Mouse (Mus musculus): ENCODE results near the gene Myl4. TPM values are rescaled to one million over a fixed set of nuclear protein-coding genes. Genes with fewer than 3 reads are reported as not detected.

Myl4 gene
- polyA plus RNA-seq, 1 experiment from 2014 or later, result not detected

- Histone ChIP-seq H3K36me3 (ENCODE audit: inconsistent target) (no peaks in the 10 kb centered on the region), H3K79me2 (ENCODE audit: inconsistent target) (no peaks in the 10 kb centered on the region), H3K4me3 (ENCODE audit: inconsistent target) (no peak overlapping the region), H3K27ac (no peak overlapping the region)
- WGBS (ENCODE audit: missing documents), result 87% methylated on average over 6 of the region's 6 CpGs
These were observed 29.6 kb downstream of the Myl4 start for GRCm38 (mm10) chr11:104580091-104580490.

- H3K36me3 ChIP-seq (ENCODE audit: inconsistent target), result no peaks in the 10 kb centered on the region
- H3K4me3 ChIP-seq (ENCODE audit: inconsistent target), result no peak overlapping the region
- 97% methylated on average over 2 of the region's 5 CpGs for WGBS (ENCODE audit: missing documents)
- no peaks in the 10 kb centered on the region for H3K79me2 ChIP-seq (ENCODE audit: inconsistent target)
- H3K27ac ChIP-seq, result no peak overlapping the region
These were observed 30.1 kb downstream of the Myl4 start for GRCm38 (mm10) chr11:104580606-104581005.

DNA sequence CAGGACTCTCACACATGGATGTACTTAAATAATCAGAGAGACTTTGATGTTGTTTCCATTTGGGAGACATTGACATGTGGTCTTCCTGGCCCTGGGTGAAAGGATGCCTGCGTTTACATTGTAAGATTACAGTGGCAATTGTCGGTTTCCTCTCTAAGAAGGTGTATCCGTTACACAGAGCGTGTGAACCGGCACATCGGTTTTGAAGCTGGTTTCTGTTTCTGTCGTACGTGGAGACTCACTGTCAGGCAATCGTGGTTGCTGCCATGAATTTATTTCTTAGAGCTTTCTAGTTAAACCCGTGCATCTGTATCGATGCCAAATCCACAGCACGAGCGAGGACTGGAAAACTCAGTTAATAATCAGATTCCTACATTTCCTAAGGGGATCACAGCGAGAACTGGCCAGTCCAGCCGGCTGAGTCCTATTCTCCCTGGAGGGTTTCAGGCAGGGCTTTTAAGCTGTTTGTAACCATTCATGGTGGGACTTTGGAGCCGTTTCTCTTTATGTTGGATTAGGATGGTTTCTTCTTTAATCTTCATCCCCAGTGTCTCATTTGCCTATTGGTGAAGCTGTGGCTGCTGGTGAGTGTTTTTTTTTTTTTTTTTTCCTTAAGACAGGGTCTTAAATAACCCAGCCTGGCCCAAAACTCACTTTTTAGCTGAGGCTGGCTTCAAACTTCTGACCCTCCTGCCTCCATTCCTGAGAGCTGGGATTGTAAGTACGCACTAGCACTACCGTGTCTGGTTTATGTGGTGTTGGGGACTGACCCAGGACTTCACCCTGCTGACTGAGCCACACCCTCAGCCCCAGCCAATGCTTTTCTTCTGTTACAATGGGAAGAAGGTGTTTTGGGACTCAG lies 31.2 kb downstream of the Myl4 start:
- no peak overlapping the region for H3K27ac ChIP-seq
- H3K4me3 ChIP-seq (ENCODE audit: inconsistent target), result no peak overlapping the region; the same call in 1 of the 2 replicates
- no peaks in the 10 kb centered on the region for H3K79me2 ChIP-seq (ENCODE audit: inconsistent target)
- H3K36me3 ChIP-seq (ENCODE audit: inconsistent target), result no peaks in the 10 kb centered on the region
- WGBS (ENCODE audit: missing documents), result 13% methylated on average over 18 of the region's 18 CpGs

DNA sequence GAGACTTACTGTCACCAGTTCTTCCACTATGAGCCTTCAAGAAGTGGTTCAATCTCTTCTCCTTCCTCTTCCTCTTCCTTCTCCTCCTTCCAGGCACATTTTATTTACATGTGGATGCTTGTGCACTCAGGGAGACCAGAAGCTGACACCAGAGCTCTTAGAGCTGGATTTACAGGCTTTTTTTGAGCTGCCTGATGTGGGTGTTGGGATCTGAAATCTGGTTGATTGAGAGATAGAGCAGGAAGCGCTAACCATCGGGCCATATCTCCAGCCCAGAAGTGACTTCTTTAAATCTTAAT lies 31.8 kb downstream of the Myl4 start:
- no peaks in the 10 kb centered on the region for H3K36me3 ChIP-seq (ENCODE audit: inconsistent target)
- H3K4me3 ChIP-seq (ENCODE audit: inconsistent target), result no peak overlapping the region
- H3K79me2 ChIP-seq (ENCODE audit: inconsistent target), result no peaks in the 10 kb centered on the region
- no peak overlapping the region for H3K27ac ChIP-seq
- WGBS (ENCODE audit: missing documents), result 17% methylated on average over 2 of the region's 2 CpGs

GRCm38 (mm10) chr11:104582630-104583364 lies 32.3 kb downstream of the Myl4 start:
- H3K4me3 ChIP-seq (ENCODE audit: inconsistent target), result no peak overlapping the region
- 44% methylated on average over 13 of the region's 13 CpGs for WGBS (ENCODE audit: missing documents)
- H3K36me3 ChIP-seq (ENCODE audit: inconsistent target), result no peaks in the 10 kb centered on the region
- H3K27ac ChIP-seq, result no peak overlapping the region
- no peaks in the 10 kb centered on the region for H3K79me2 ChIP-seq (ENCODE audit: inconsistent target)

DNA sequence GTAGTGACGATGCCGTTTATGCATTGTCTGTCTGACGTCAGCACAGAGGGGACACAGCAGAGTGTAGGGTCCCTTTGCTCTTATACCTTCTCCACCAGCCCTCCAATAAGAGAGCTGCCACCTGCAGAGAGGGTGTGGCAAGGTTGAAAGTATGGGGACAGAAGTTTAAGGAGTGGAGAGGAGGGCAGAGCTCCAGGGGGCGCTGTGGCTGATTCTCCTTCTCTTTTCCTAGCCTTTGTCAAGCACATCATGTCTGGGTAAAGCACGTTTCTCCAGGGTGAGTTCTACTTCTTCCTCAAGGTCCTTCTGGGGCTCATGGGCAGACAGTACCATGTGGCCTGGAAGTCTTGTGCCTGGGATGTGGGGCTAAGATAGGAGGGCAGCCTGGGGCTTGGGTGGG lies 35.0 kb downstream of the Myl4 start:
- no peaks in the 10 kb centered on the region for H3K79me2 ChIP-seq (ENCODE audit: inconsistent target)
- H3K4me3 ChIP-seq (ENCODE audit: inconsistent target), result no peak overlapping the region
- H3K36me3 ChIP-seq (ENCODE audit: inconsistent target), result no peaks in the 10 kb centered on the region
- H3K27ac ChIP-seq, result no peak overlapping the region
- WGBS (ENCODE audit: missing documents), result 90% methylated on average over 5 of the region's 5 CpGs

DNA sequence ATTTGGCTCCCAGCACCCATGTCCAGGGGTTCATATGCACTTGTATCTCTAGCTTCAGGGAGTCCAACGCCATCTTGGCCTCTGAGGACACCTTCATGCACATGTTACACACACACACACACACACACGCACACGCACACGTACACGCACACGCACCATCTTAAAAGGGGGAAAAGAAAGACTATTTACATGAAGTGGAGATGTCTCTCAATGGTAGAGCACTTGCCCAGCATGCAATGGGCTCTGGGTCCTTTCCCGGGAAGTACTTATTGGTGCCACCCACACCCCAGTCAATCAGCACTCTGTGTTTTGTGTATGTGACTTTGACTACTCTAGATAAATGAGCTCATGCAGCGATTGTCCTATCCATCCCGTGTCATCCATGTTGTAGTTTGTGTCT lies 37.4 kb downstream of the Myl4 start:
- Histone ChIP-seq H3K79me2 (ENCODE audit: inconsistent target) (no peaks in the 10 kb centered on the region), H3K36me3 (ENCODE audit: inconsistent target) (no peaks in the 10 kb centered on the region), H3K4me3 (ENCODE audit: inconsistent target) (no peak overlapping the region), H3K27ac (no peak overlapping the region)
- 94% methylated on average over 9 of the region's 9 CpGs for WGBS (ENCODE audit: missing documents)

DNA sequence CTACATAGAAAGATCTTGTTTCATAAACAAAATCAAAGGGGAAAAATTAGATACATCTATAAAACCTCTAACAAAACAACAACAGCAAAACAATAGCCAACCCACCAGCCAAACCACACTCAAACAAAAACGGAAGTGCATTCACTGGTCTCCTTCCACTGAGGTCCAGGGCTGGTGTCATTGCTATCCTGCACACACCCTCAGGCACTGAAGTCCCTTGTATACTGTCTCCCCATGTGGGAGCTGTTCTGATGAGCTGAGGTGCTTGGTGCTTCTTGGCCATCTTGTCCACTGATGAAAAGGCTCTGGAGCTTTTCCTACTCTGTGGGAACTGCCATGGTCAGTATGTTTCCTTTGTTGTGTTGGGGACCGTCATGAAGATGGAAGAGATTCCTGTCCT lies 38.0 kb downstream of the Myl4 start:
- Histone ChIP-seq H3K36me3 (ENCODE audit: inconsistent target) (no peaks in the 10 kb centered on the region), H3K4me3 (ENCODE audit: inconsistent target) (no peak overlapping the region), H3K27ac (no peak overlapping the region), H3K79me2 (ENCODE audit: inconsistent target) (no peaks in the 10 kb centered on the region)
- 94% methylated on average over 2 of the region's 2 CpGs for WGBS (ENCODE audit: missing documents)

DNA sequence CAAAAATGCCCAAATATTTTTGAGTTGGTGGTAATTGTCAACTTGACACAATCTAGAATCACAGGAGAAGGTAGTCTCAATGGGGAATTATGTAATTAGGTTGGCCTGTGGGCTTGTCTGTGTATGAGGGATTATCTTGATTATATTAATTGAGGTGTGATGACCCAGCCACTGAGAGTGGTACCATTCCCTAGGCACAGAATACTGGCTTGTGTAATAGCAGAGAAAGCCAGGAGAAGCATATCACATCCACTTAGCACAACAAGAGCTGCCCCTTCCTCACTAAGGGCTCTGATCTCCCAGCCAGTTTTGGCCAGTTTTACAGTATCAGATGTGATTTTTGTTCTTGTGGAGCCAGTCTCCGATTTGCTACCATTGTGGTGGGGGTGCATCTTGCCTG lies 39.1 kb downstream of the Myl4 start:
- Histone ChIP-seq H3K36me3 (ENCODE audit: inconsistent target) (no peaks in the 10 kb centered on the region), H3K79me2 (ENCODE audit: inconsistent target) (no peaks in the 10 kb centered on the region), H3K4me3 (ENCODE audit: inconsistent target) (no peak overlapping the region), H3K27ac (no peak overlapping the region)
- 69% methylated on average over 1 of the region's 1 CpGs for WGBS (ENCODE audit: missing documents)

DNA sequence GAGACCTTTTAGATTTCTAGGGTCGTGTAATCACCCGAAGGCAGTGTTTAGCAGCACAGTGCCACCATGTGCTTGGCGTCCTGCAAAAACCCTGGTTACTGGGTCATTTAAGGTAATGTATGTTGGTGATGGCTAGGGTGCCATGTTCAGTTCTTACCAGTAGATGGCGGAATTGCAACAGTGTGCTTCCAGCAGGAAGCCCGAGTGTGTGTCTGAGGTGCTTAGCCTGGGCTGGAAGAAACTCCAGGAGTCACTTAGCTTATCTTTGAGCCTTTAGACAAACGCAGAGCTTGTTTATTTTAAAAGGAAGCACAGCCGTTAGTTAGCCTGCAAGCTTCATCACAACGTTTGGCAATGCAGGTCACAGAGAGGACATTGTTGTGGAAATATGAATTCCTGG lies 39.7 kb downstream of the Myl4 start:
- Histone ChIP-seq H3K36me3 (ENCODE audit: inconsistent target) (no peaks in the 10 kb centered on the region), H3K79me2 (ENCODE audit: inconsistent target) (no peaks in the 10 kb centered on the region), H3K27ac (no peak overlapping the region), H3K4me3 (ENCODE audit: inconsistent target) (no peak overlapping the region)
- WGBS (ENCODE audit: missing documents), result under 1% methylated on average over 8 of the region's 8 CpGs

- H3K36me3 ChIP-seq (ENCODE audit: inconsistent target), result no peaks in the 10 kb centered on the region
- H3K79me2 ChIP-seq (ENCODE audit: inconsistent target), result no peaks in the 10 kb centered on the region
- H3K4me3 ChIP-seq (ENCODE audit: inconsistent target), result no peak overlapping the region
- no peak overlapping the region for H3K27ac ChIP-seq
- WGBS (ENCODE audit: missing documents), result 94% methylated on average over 13 of the region's 13 CpGs
These were observed 41.8 kb downstream of the Myl4 start for GRCm38 (mm10) chr11:104592066-104592835.

DNA sequence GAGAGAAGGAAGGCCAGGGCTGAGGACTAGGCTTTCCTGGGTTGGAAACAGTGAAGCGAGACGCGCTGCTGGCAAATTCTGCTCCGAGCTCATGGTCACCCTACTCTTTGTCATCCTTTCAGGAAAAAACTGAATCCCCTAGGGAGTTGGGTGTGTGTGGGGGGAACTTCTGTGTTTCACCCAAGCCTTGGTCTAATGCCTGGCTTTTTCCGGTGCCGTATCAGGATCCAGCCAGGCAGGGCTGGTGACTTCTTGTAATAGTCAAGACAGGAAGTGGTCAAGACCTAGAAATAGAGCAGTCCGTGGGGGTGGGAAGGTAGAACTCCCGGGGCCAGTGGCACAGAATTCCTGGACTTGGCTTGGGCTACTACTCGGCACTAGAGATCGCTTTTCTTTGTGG lies 45.9 kb downstream of the Myl4 start:
- 27% methylated on average over 10 of the region's 10 CpGs for WGBS (ENCODE audit: missing documents)
- H3K27ac ChIP-seq, result no peak overlapping the region
- no peaks in the 10 kb centered on the region for H3K36me3 ChIP-seq (ENCODE audit: inconsistent target)
- H3K4me3 ChIP-seq (ENCODE audit: inconsistent target), result no peak overlapping the region
- H3K79me2 ChIP-seq (ENCODE audit: inconsistent target), result no peaks in the 10 kb centered on the region

DNA sequence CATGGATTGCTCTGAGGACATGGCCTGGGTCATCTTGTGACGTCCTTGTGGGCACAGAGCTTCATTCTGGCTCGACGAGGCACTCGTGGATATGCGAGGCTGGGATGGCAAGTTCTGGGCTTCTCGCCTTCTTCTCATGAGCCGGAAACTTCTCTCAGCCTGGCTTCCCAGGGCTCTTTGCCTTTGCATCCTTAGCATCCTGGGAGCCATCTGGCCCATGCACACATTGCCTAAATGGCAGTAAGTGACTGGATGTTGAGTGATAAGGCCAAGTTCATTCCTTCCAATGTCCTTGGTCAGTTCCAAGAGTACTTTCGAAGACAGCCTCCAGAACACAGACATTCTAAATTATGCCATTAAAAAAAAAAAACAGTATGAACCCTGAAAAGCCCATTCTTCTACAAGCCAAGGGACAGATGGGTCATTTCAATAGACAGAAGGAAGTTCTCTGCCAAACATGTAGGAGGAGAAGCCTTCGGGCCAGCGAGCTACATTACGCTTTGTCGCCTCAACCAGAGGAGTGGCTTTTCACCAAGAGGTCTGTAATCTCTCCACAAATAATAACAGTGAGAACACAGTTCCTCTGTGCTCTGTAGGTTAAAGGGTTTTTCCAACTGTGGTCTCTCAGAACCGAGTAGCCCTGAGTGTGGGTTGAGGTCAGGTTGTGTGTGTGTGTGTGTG lies 48.9 kb downstream of the Myl4 start:
- Histone ChIP-seq H3K4me3 (ENCODE audit: inconsistent target) (no peak overlapping the region), H3K27ac (no peak overlapping the region), H3K36me3 (ENCODE audit: inconsistent target) (no peaks in the 10 kb centered on the region), H3K79me2 (ENCODE audit: inconsistent target) (no peaks in the 10 kb centered on the region)
- 74% methylated on average over 13 of the region's 13 CpGs for WGBS (ENCODE audit: missing documents)

GRCm38 (mm10) chr11:104600675-104601074 lies 50.2 kb downstream of the Myl4 start:
- Histone ChIP-seq H3K4me3 (ENCODE audit: inconsistent target) (no peak overlapping the region), H3K27ac (no peak overlapping the region), H3K79me2 (ENCODE audit: inconsistent target) (no peaks in the 10 kb centered on the region), H3K36me3 (ENCODE audit: inconsistent target) (no peaks in the 10 kb centered on the region)
- WGBS (ENCODE audit: missing documents), result 75% methylated on average over 4 of the region's 4 CpGs

Measured in macrophage (primary cell).